ENCODE assay signal across 25 mouse cellular contexts in genomic region chr4:141736856-141737255, GRCm38 (mm10). TPM values are rescaled to one million over a fixed set of nuclear protein-coding genes. Genes with fewer than 3 reads are reported as not detected.
"Had no signal": no experiment of that assay in that cellular context is flagged by ENCODE, and none has a peak within 500 bp of the region (broad histone marks: within the 10 kb centered on the region; RNA-seq: fewer than 3 reads in every experiment).

No protein-coding gene starts in this region.

- H3K4me3 ChIP-seq: kidney, embryonic 15.5 days; left cerebral cortex, adult 2 months; liver, embryonic 15.5 days; midbrain, embryonic 12.5 days; myocyte; neural tube, embryonic 13.5 days had no signal

- ATAC-seq: intestine, embryonic 16.5 days; midbrain, embryonic 16.5 days had no signal

- H3K9me3 ChIP-seq: kidney, embryonic 15.5 days; liver, embryonic 15.5 days; midbrain, embryonic 12.5 days; neural tube, embryonic 13.5 days had no signal

- H3K36me3 ChIP-seq: kidney, embryonic 15.5 days; liver, embryonic 15.5 days; midbrain, embryonic 12.5 days; neural tube, embryonic 13.5 days had no signal

- H3K27ac ChIP-seq: kidney, embryonic 15.5 days; left cerebral cortex, adult 2 months; liver, embryonic 15.5 days; midbrain, embryonic 12.5 days; neural tube, embryonic 13.5 days had no signal

- H3K9ac ChIP-seq: kidney, embryonic 15.5 days; liver, embryonic 15.5 days; midbrain, embryonic 12.5 days; neural tube, embryonic 13.5 days had no signal

- DNase-seq: kidney, adult 8-10 months; kidney, postnatal 10 days; kidney, postnatal 36 days; layer of hippocampus, postnatal 36 days; lung, adult 2 months; lung, postnatal 14 days; spleen, adult 18-20 months; thymus, adult 18-20 months; thymus, postnatal 36 days had no signal

- H3K4me2 ChIP-seq: kidney, embryonic 15.5 days; liver, embryonic 11.5 days; liver, embryonic 15.5 days; midbrain, embryonic 12.5 days; neural tube, embryonic 13.5 days had no signal

- H3K27me3 ChIP-seq: kidney, embryonic 15.5 days; liver, embryonic 15.5 days; midbrain, embryonic 12.5 days; neural tube, embryonic 13.5 days had no signal

RNA-seq across cellular contexts. Expression of gene Agmat, which starts 9.6 kb away (rescaled TPM):
- total RNA-seq: layer of hippocampus, adult 8-10 months; layer of hippocampus, postnatal 10 days; monocyte, adult 5-6 weeks; neutrophil, adult 5-6 weeks had no signal
- polyA plus RNA-seq: midbrain, embryonic 12.5 days; midbrain, embryonic 16.5 days; neural tube, embryonic 13.5 days; urinary bladder, adult 2 months had no signal

RNA-seq across cellular contexts. Expression of gene Rsc1a1, which starts 51.5 kb away (rescaled TPM):
- total RNA-seq: layer of hippocampus, postnatal 36 days; monocyte, adult 5-6 weeks had no signal
- polyA plus RNA-seq: intestine, embryonic 16.5 days; kidney, embryonic 15.5 days; liver, embryonic 11.5 days; lung, embryonic 16.5 days; midbrain, embryonic 12.5 days; neural tube, embryonic 13.5 days; stomach, embryonic 16.5 days had no signal
